Comparison of ENCODE assay signal across 8 mouse cellular contexts in the genomic region with DNA sequence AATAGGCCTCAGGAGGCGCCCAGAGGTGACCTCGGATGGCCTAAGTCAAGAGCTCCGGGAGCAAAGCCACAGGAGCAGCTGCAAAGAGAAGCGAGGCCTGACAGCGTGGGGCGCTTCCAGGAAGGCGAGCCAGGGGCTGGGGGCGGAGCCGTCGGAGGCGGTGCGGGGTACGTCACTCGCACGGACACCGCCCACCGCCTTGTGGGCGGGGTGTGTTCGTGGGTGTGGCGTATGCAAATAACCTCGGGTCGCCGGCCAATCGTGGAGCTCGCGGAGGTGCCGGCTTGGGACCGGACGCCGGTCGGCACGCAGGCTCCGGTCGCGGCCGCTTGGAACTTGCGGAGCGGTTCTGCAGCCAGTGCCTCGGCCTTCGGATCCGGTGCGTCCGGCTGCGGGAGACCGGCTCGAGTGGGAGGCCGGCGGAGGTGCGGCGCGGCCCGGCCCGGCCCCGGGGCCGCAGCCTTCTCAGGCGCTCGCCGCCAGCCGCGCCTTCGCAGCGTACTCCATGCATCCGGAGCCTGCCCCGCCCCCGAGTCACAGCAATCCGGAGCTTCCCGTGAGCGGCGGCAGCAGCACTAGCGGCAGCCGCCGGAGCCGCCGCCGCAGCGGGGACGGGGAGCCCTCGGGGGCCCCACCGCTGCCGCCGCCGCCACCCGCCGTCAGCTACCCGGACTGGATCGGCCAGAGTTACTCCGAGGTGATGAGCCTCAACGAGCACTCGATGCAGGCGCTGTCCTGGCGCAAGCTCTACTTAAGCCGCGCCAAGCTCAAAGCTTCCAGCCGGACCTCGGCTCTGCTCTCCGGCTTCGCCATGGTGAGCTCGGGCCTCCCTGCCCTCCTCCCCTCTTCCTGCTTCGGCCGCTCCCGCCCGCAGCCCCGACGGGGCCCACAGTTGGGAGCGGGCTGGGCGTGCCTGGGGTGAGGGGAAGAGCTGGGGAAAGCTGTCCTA. TPM values are rescaled to one million over a fixed set of nuclear protein-coding genes. Genes with fewer than 3 reads are reported as not detected.
DNase-seq lines count a peak whose midpoint lies in the region; ATAC-seq and TF ChIP-seq lines count a peak whose summit lies in the region.

A gene (plus strand): TSS at position 322 of the 949 bp plus-strand sequence.

- peak; percentile 41 for TF ChIP-seq CTCF in lung, postnatal 0 days (IDR thresholded peaks at IDR 0.05)

- peaks cover 58% of the 10 kb centered on the region for H3K4me1 ChIP-seq in hindbrain, embryonic 10.5 days (replicated peaks)
- H3K4me1 ChIP-seq in lung, postnatal 0 days (ENCODE audit: insufficient read depth, low read depth, low read length): peaks cover 22% of the 10 kb centered on the region

- H3K4me3 ChIP-seq in hindbrain, embryonic 10.5 days: peak within 1 kb of the TSS; percentile 78
- H3K4me3 ChIP-seq in lung, postnatal 0 days (ENCODE audit: low read depth, low read length): peak within 1 kb of the TSS; percentile 63

- no peaks in the 10 kb centered on the region for H3K9me3 ChIP-seq in hindbrain, embryonic 10.5 days
- no peaks in the 10 kb centered on the region for H3K9me3 ChIP-seq in lung, postnatal 0 days (ENCODE audit: low read length)

- peak; percentile 83 for ATAC-seq in frontal cortex, adult (ENCODE audit: low TSS enrichment)
- ATAC-seq in lung, postnatal 0 days: peak; percentile 93

- TF ChIP-seq EP300 in lung, postnatal 0 days (IDR thresholded peaks at IDR 0.05): no peak

- DNase-seq in MN1 (ENCODE audit: low spot score): peak; percentile 89
- peak; percentile 98 for DNase-seq in cerebellum, adult 9-10 months
- DNase-seq in hindbrain, embryonic 10.5 days (ENCODE audit: low spot score): peak; percentile 98
- peak; percentile 98 for DNase-seq in layer of hippocampus, adult 9-11 months
- DNase-seq in lung, postnatal 0 days (ENCODE audit: low spot score): peak; percentile 98
- peak; percentile 97 for DNase-seq in ovary, postnatal 14 days (ENCODE audit: low spot score)
- DNase-seq in thymus, postnatal 14 days: peak; percentile 99

- H3K27me3 ChIP-seq in hindbrain, embryonic 10.5 days (ENCODE audit: insufficient read depth, poor library complexity, severe bottlenecking): peaks cover 3% of the 10 kb centered on the region; the same call in 1 of the 2 replicates
- H3K27me3 ChIP-seq in lung, postnatal 0 days (replicated peaks; ENCODE audit: insufficient read depth, low read length): no peaks in the 10 kb centered on the region

- 0 out of 2 replicates have a peak, but pooled peaks cover 8% of the 10 kb centered on the region for H3K36me3 ChIP-seq in hindbrain, embryonic 10.5 days
- H3K36me3 ChIP-seq in lung, postnatal 0 days (ENCODE audit: insufficient read depth, low read length): no peaks in the 10 kb centered on the region

- H3K9ac ChIP-seq in lung, postnatal 0 days (replicated peaks; ENCODE audit: low read depth): peak within 1 kb of the TSS; percentile 76

- H3K4me2 ChIP-seq in lung, postnatal 0 days (replicated peaks; ENCODE audit: low read depth, low read length): peak within 1 kb of the TSS; percentile 57

- WGBS in hindbrain, embryonic 10.5 days: under 1% methylated on average over 106 of the region's 106 CpGs
- WGBS in lung, postnatal 0 days: 1% methylated on average over 74 of the region's 106 CpGs

- peak within 1 kb of the TSS; percentile 93 for H3K27ac ChIP-seq in hindbrain, embryonic 10.5 days
- H3K27ac ChIP-seq in lung, postnatal 0 days (ENCODE audit: low read length): peak within 1 kb of the TSS; percentile 96

RNA-seq across cellular contexts. Expression of the gene that starts here (rescaled TPM):
- polyA plus RNA-seq in hindbrain, embryonic 10.5 days (2016; fragmentation: Nextera tagmentation; extraction: Ambion mirVana): 10.2 and 11.3 TPM in 2 replicates
- polyA plus RNA-seq in lung, postnatal 0 days (2015; fragmentation: Nextera tagmentation; extraction: Ambion mirVana): 54.7 and 55.2 TPM in 2 replicates

Comparison
In these comparisons a context has a peak if more than half of its experiments do, and no peak if none do; other contexts are left out.
1. Peak in every context shown above with its lines: DNase-seq, ATAC-seq, H3K4me3 ChIP-seq and H3K27ac ChIP-seq.